Mouse (Mus musculus): ENCODE results near the gene Zcchc4. TPM values are rescaled to one million over a fixed set of nuclear protein-coding genes. Genes with fewer than 3 reads are reported as not detected.

Zcchc4 gene
- total and polyA plus RNA-seq, 3 experiments = 14.8 to 18.9 (median 17.2) TPM

DNA sequence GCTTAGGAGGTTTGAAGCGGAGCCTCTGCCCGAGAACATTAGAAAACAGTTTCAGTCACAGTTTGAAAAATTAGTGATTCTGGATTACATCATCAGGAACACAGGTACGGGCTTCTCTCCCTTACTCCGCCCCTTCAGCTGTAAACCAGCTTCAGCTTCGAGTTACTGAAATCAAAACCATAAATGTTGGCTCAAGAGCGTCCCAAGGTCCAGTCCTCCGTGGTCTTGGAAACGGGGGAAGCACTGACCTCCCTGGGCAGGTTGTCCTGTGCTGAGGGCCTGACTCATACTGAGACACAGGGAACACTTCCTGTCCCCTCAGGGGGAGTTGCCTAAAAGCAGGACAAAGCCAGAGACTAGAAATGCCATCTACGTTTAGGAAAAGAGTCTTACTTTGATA is 22.1 kb upstream of the Zcchc4 start:
- H3K79me2 ChIP-seq (replicated peaks; ENCODE audit: control insufficient read depth, extremely low read depth, insufficient read depth, poor library complexity, severe bottlenecking) = no peaks in the 10 kb centered on the region

DNA sequence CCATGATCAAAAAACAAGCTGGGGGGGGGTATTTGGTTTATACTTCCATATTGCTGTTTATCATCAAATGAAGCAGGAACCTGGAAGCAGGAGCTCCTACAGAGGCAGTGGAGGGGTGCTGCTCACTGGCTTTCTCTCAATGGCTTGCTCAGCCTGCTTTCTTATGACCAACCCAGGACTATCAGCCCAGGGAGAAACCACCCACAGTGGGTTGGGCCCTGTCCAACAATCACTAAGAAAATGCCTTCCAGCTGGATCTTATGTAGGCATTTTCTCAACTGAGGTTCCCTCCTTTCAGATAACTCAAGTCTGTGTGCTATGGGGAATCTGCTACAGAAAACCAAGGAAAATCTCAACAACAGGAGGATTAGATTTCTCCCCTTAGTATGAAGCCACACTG is 21.0 kb upstream of the Zcchc4 start:
- in situ Hi-C loops (cut with MboI; ENCODE audit: low pct_ligation_motif_present, low pct_unique_long_range_greater_than_20kb, low sequenced_read_pairs) = no loop called here
- no peak overlapping the region for H3K9ac ChIP-seq (ENCODE audit: insufficient read depth, low read depth)
- no peaks in the 10 kb centered on the region for H3K9me3 ChIP-seq (replicated peaks; ENCODE audit: low read length)
- peaks cover 0 to 30% of the 10 kb centered on the region in 2 experiments for H3K36me3 ChIP-seq (replicated peaks in 1 of 2; ENCODE audit: control insufficient read depth in 1 of 2, insufficient read depth in 1 of 2, low read length in 1 of 2)
- TF ChIP-seq MAX (IDR thresholded peaks at IDR 0.05; ENCODE audit: low read length) = no peak
- TF ChIP-seq RCOR1 (conservative IDR thresholded peaks at IDR 0.05; ENCODE audit: low read depth, low read length) = no peak
- TF ChIP-seq SIN3A (IDR thresholded peaks at IDR 0.05; ENCODE audit: low read length) = no peak
- no peak for TF ChIP-seq TBP (conservative IDR thresholded peaks at IDR 0.05; ENCODE audit: low read depth, low read length)
- TF ChIP-seq CHD2 (IDR thresholded peaks at IDR 0.05; ENCODE audit: low read length) = no peak
- no peak for TF ChIP-seq GABPA (IDR thresholded peaks at IDR 0.05; ENCODE audit: insufficient replicate concordance, low read depth, low read length)
- no peak for TF ChIP-seq TCF12 (IDR thresholded peaks at IDR 0.05; ENCODE audit: low read depth, low read length)
- TF ChIP-seq EP300 (IDR thresholded peaks at IDR 0.05; ENCODE audit: low read length) = no peak
- TF ChIP-seq POLR2AphosphoS2 (IDR thresholded peaks at IDR 0.05; ENCODE audit: low read depth, low read length) = no peak
- TF ChIP-seq HCFC1 (IDR thresholded peaks at IDR 0.05; ENCODE audit: low read depth, low read length) = no peak
- no peak for TF ChIP-seq ZNF384 (IDR thresholded peaks at IDR 0.05; ENCODE audit: low read depth, low read length)
- no peak overlapping the region for H3K27ac ChIP-seq (ENCODE audit: insufficient read depth, low read depth)
- dilution Hi-C loops (cut with MboI; ENCODE audit: extremely low pct_ligation_motif_present, extremely low pct_unique_long_range_greater_than_20kb, low sequenced_read_pairs) = no loop called here
- H3K4me2 ChIP-seq (ENCODE audit: insufficient read depth, low read depth, poor library complexity, severe bottlenecking) = no peak overlapping the region
- DNase-seq (ENCODE audit: extremely low read depth) = no peak
- H3K4me3 ChIP-seq (replicated peaks in 1 of 3; ENCODE audit: low read depth in 2 of 3, low read length in 2 of 3, poor library complexity in 1 of 3) = no peak overlapping the region
- H3K27me3 ChIP-seq (replicated peaks) = no peaks in the 10 kb centered on the region
- no peaks in the 10 kb centered on the region for H3K79me2 ChIP-seq (replicated peaks; ENCODE audit: control insufficient read depth, extremely low read depth, insufficient read depth, poor library complexity, severe bottlenecking)
- H3K4me1 ChIP-seq (ENCODE audit: control insufficient read depth in 1 of 2, insufficient read depth in 2 of 2) = no peaks in the 10 kb centered on the region

More for the DNA sequence above, 22.1 kb upstream of the Zcchc4 start:
- dilution Hi-C loops (cut with MboI; ENCODE audit: extremely low pct_ligation_motif_present, extremely low pct_unique_long_range_greater_than_20kb, low sequenced_read_pairs) = no loop called here
- in situ Hi-C loops (cut with MboI; ENCODE audit: low pct_ligation_motif_present, low pct_unique_long_range_greater_than_20kb, low sequenced_read_pairs) = no loop called here
- no peak for DNase-seq (ENCODE audit: extremely low read depth)
- Histone ChIP-seq H3K4me3 (replicated peaks in 1 of 3; ENCODE audit: low read depth in 2 of 3, low read length in 2 of 3, poor library complexity in 1 of 3) (no peak overlapping the region), H3K9me3 (replicated peaks; ENCODE audit: low read length) (no peaks in the 10 kb centered on the region), H3K4me2 (ENCODE audit: insufficient read depth, low read depth, poor library complexity, severe bottlenecking) (no peak overlapping the region), H3K4me1 (ENCODE audit: control insufficient read depth in 1 of 2, insufficient read depth in 2 of 2) (no peaks in the 10 kb centered on the region), H3K9ac (ENCODE audit: insufficient read depth, low read depth) (no peak overlapping the region), H3K27ac (ENCODE audit: insufficient read depth, low read depth) (no peak overlapping the region), H3K27me3 (replicated peaks) (no peaks in the 10 kb centered on the region), H3K36me3 (replicated peaks in 1 of 2; ENCODE audit: control insufficient read depth in 1 of 2, insufficient read depth in 1 of 2, low read length in 1 of 2) (peaks cover 0 to 30% of the 10 kb centered on the region in 2 experiments)
- no peak for TF ChIP-seq NRF1 (IDR thresholded peaks at IDR 0.05; ENCODE audit: low read depth, low read length)
- TF ChIP-seq KAT2A (IDR thresholded peaks at IDR 0.05; ENCODE audit: insufficient replicate concordance, low read length) = no peak
- TF ChIP-seq HCFC1 (IDR thresholded peaks at IDR 0.05; ENCODE audit: low read depth, low read length) = no peak
- no peak for TF ChIP-seq JUND (conservative IDR thresholded peaks at IDR 0.05; ENCODE audit: low read depth, low read length)
- no peak for TF ChIP-seq CTCF (conservative IDR thresholded peaks at IDR 0.05 in 1 of 2, IDR thresholded peaks at IDR 0.05 in 1 of 2; ENCODE audit: low read depth in 2 of 2, low read length in 2 of 2)
- TF ChIP-seq RCOR1 (conservative IDR thresholded peaks at IDR 0.05; ENCODE audit: low read depth, low read length) = no peak
- no peak for TF ChIP-seq BHLHE40 (IDR thresholded peaks at IDR 0.05; ENCODE audit: low read depth, low read length)
- no peak for TF ChIP-seq MAZ (IDR thresholded peaks at IDR 0.05; ENCODE audit: low read depth, low read length)
- no peak for TF ChIP-seq ETS1 (conservative IDR thresholded peaks at IDR 0.05; ENCODE audit: low read depth, low read length)
- TF ChIP-seq ZC3H11A (IDR thresholded peaks at IDR 0.05; ENCODE audit: low read depth, low read length) = no peak
- TF ChIP-seq MEF2A (IDR thresholded peaks at IDR 0.05; ENCODE audit: borderline replicate concordance, low read depth, low read length) = no peak
- TF ChIP-seq USF2 (conservative IDR thresholded peaks at IDR 0.05; ENCODE audit: low read depth, low read length) = no peak
- TF ChIP-seq CHD1 (IDR thresholded peaks at IDR 0.05; ENCODE audit: low read depth, low read length) = no peak
- no peak for TF ChIP-seq ELF1 (IDR thresholded peaks at IDR 0.05; ENCODE audit: low read depth, low read length)
- TF ChIP-seq E2F4 (IDR thresholded peaks at IDR 0.05; ENCODE audit: insufficient replicate concordance, low read depth, low read length) = no peak
- TF ChIP-seq MAFK (IDR thresholded peaks at IDR 0.05; ENCODE audit: insufficient replicate concordance, low read length) = no peak
- no peak for TF ChIP-seq MYC (IDR thresholded peaks at IDR 0.05; ENCODE audit: low read depth, low read length)
